Mouse (Mus musculus) midbrain, embryonic 14.5 days (tissue): ENCODE data around the gene Tanc1. TPM values are rescaled to one million over a fixed set of nuclear protein-coding genes. Genes with fewer than 3 reads are reported as not detected.

Experiments used
- ATAC-seq: fragments of 200-750 bp; cut with Nextera tagmentation; 2 replicates; pipeline ENCODE4 v1.8.0; 2017; ENCODE audit warnings: moderate number of reproducible peaks, moderate library complexity; ENCODE audit not compliant: low FRiP score, low TSS enrichment
- DNase-seq: peaks from one replicate; pipeline ENCODE4 v3.0.0-alpha.2; 2015
- H3K27ac ChIP-seq: fragments of 300-500 bp; sonication (generic); replicated peaks from 2 replicates; pipeline ENCODE4 v1.5.1; 2014; ENCODE audit warnings: mild to moderate bottlenecking, low read depth, low read length, moderate library complexity
- H3K27me3 ChIP-seq: fragments of 300-500 bp; sonication (generic); 2 replicates; pipeline ENCODE4 v1.6.1; 2014; ENCODE audit warnings: low read length, control low read depth, mixed read lengths; ENCODE audit not compliant: control insufficient read depth, insufficient read depth
- H3K36me3 ChIP-seq: fragments of 300-500 bp; sonication (generic); 2 replicates; pipeline ENCODE4 v1.6.1; 2014; ENCODE audit warnings: low read length, control low read depth; ENCODE audit not compliant: control insufficient read depth, insufficient read depth
- H3K4me1 ChIP-seq: fragments of 300-500 bp; sonication (generic); 2 replicates; pipeline ENCODE4 v1.6.1; 2014; ENCODE audit warnings: mild to moderate bottlenecking, antibody characterized with exemption, low read length, control low read depth; ENCODE audit not compliant: control insufficient read depth, insufficient read depth
- H3K4me2 ChIP-seq: fragments of 300-500 bp; sonication (generic); 2 replicates; pipeline ENCODE4 v1.6.1; 2014; ENCODE audit warnings: mild to moderate bottlenecking, low read length, moderate library complexity
- H3K4me3 ChIP-seq: fragments of 300-500 bp; sonication (generic); replicated peaks from 2 replicates; pipeline ENCODE4 v1.5.1; 2014; ENCODE audit warnings: low read depth, low read length
- H3K9ac ChIP-seq: fragments of 300-500 bp; sonication (generic); replicated peaks from 2 replicates; pipeline ENCODE4 v1.6.1; 2014; ENCODE audit warnings: mild to moderate bottlenecking, low read length, moderate library complexity
- H3K9me3 ChIP-seq: fragments of 300-500 bp; sonication (generic); 2 replicates; pipeline ENCODE4 v1.6.1; 2016; ENCODE audit warnings: low read length, control low read depth, mixed read lengths; ENCODE audit not compliant: control insufficient read depth
- WGBS: fragments of 180-500 bp; shearing (Covaris S2); extraction: QIAGEN DNeasy Blood & Tissue Kit; methylation state at CpG from one replicate; pipeline ENCODE4 v1.1.7; 2014; 5-methylcytosine and 5-hydroxymethylcytosine counted together
- polyA plus RNA-seq: library from polyadenylated mRNA; unstranded; fragments of >200 nt; fragmentation: Nextera tagmentation; extraction: Ambion mirVana; gene quantifications from 2 replicates; pipeline ENCODE4 v1.2.1, GENCODE M21; 2014

Gene Tanc1
- polyA plus RNA-seq, 1 experiment from 2014 or later, result 5.5 TPM

DNA sequence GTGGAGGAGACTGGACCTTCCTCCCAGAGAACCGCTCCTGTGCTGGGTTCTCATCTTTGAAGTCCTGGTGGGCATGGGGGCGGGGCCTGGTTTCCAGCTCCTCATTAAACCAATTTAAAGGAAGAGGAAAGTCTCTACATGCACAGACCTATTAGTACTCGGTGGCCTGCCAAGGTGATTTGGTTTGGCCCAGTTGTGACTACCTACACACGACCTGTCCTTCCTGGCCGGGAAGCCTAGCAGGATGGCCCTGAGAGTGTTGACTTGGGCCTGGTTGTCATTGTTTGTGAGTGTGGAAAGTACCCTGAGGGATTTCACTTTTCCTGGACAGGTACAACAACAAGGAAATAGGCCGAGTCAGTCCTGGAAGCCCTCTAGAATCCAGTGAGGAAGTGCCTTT, 64.2 kb downstream of the Tanc1 start:
- no peak overlapping the region for H3K9ac ChIP-seq
- no peaks in the 10 kb centered on the region for H3K9me3 ChIP-seq
- ATAC-seq (no peak), DNase-seq (no peak)
- H3K36me3 ChIP-seq, result no peaks in the 10 kb centered on the region
- H3K27me3 ChIP-seq, result no peaks in the 10 kb centered on the region
- no peak overlapping the region for H3K27ac ChIP-seq
- H3K4me2 ChIP-seq, result no peak overlapping the region
- H3K4me1 ChIP-seq, result no peaks in the 10 kb centered on the region
- no peak overlapping the region for H3K4me3 ChIP-seq
- WGBS, result 85% methylated on average over 6 of the region's 6 CpGs

DNA sequence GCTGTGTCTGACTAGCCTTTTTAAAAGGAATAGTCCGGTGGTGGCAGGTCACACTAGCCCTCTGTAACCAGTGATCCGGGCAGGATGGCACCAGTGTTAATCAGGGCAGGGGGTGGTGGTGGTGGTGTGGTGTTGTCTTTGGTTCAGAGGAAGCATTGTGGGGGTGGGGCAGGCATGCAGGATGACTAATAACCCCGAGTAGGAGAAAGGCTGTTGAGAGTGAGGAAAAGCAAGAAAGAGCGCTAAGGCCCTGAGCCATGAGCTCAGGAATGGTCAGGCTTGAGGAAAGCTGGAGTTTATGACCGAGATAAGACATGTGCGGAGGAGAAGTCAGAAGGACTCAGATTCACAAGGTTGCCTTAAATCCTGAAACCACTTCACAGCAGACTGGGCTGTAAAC, 64.6 kb downstream of the Tanc1 start:
- H3K9me3 ChIP-seq, result no peaks in the 10 kb centered on the region
- 69% methylated on average over 6 of the region's 6 CpGs for WGBS
- no peak overlapping the region for H3K27ac ChIP-seq
- H3K4me2 ChIP-seq, result no peak overlapping the region
- H3K4me3 ChIP-seq, result no peak overlapping the region
- ATAC-seq (no peak), DNase-seq (no peak)
- no peak overlapping the region for H3K9ac ChIP-seq
- no peaks in the 10 kb centered on the region for H3K36me3 ChIP-seq
- H3K4me1 ChIP-seq, result no peaks in the 10 kb centered on the region
- H3K27me3 ChIP-seq, result no peaks in the 10 kb centered on the region

DNA sequence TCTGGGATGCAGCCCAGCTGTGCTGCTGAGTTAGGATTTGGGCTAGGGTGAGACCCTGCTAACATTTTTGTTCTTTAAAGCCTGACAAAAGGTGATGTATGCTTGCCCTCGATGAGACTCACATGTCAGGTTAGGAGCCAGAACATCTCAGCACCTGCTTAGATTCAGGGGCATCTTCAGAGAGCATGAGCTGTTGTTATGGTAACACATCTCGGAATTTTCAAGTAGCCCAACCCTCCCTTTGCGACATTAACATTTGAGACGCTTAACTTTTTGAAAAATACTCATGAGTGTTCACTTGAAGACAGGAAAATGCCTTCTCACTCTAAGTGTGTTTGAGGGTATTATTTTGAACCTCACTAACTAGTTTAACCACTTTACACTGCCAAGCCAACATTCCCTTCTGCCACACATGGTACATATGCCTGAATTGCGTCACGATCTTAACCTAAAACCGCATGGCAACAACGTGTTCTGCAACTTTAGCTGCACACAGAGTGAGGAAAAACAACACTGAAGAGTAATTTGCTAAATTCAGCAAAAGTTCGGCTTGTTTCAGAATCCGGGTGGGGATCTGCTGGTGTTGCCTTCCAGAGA, 67.7 kb downstream of the Tanc1 start:
- Histone ChIP-seq H3K36me3 (no peaks in the 10 kb centered on the region), H3K9me3 (no peaks in the 10 kb centered on the region), H3K4me1 (no peaks in the 10 kb centered on the region), H3K27ac (no peak overlapping the region), H3K9ac (no peak overlapping the region), H3K27me3 (no peaks in the 10 kb centered on the region), H3K4me2 (no peak overlapping the region), H3K4me3 (no peak overlapping the region)
- no peak for ATAC-seq
- 89% methylated on average over 10 of the region's 10 CpGs for WGBS
- no peak for DNase-seq

DNA sequence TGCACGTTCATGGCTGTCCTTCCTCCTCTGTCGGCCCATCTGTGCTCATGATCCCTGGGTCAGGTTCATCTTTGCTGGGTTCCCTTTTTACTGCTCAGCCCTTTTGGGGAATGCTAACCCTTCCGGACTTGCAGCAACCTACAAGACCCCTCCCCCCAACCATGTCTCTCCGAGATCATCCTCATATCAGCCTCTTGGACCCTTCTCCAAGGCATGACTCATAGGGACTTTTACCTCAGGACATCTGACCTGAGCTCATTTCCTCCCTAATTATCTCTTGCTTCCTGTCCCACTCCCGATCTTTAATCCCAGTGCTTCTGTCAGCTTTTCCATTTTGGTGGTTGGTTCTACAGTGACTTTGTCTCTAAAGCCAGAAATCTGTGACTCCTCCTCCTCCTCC, 68.9 kb downstream of the Tanc1 start:
- no peak overlapping the region for H3K4me3 ChIP-seq
- H3K27me3 ChIP-seq, result no peaks in the 10 kb centered on the region
- no peak overlapping the region for H3K4me2 ChIP-seq
- H3K4me1 ChIP-seq, result no peaks in the 10 kb centered on the region
- H3K27ac ChIP-seq, result no peak overlapping the region
- WGBS, result 86% methylated on average over 5 of the region's 5 CpGs
- no peak for ATAC-seq
- no peaks in the 10 kb centered on the region for H3K9me3 ChIP-seq
- DNase-seq, result no peak
- H3K36me3 ChIP-seq, result no peaks in the 10 kb centered on the region
- no peak overlapping the region for H3K9ac ChIP-seq

DNA sequence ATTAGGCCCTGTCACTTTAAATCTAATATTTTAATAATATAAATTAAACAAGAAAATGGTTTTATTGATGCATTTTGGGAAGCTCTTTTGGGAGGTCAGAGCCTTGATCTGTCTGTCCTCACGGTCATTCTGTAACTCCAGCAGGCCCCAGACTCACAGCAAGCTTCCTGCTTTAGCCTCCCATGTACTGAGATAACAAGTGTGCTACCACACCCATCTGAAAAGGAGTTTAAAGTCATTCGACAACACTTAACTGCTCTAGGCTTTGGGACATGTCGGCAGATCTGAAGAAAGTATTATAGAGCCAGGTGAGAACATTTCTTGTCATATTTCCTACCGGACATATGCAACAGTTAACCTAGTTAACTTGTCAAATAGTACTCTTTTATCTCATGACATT, 69.3 kb downstream of the Tanc1 start:
- no peak for ATAC-seq
- Histone ChIP-seq H3K9ac (no peak overlapping the region), H3K27ac (no peak overlapping the region), H3K4me2 (no peak overlapping the region), H3K4me1 (no peaks in the 10 kb centered on the region), H3K36me3 (no peaks in the 10 kb centered on the region), H3K4me3 (no peak overlapping the region), H3K9me3 (no peaks in the 10 kb centered on the region), H3K27me3 (no peaks in the 10 kb centered on the region)
- no peak for DNase-seq
- WGBS, result 92% methylated on average over 4 of the region's 4 CpGs

DNA sequence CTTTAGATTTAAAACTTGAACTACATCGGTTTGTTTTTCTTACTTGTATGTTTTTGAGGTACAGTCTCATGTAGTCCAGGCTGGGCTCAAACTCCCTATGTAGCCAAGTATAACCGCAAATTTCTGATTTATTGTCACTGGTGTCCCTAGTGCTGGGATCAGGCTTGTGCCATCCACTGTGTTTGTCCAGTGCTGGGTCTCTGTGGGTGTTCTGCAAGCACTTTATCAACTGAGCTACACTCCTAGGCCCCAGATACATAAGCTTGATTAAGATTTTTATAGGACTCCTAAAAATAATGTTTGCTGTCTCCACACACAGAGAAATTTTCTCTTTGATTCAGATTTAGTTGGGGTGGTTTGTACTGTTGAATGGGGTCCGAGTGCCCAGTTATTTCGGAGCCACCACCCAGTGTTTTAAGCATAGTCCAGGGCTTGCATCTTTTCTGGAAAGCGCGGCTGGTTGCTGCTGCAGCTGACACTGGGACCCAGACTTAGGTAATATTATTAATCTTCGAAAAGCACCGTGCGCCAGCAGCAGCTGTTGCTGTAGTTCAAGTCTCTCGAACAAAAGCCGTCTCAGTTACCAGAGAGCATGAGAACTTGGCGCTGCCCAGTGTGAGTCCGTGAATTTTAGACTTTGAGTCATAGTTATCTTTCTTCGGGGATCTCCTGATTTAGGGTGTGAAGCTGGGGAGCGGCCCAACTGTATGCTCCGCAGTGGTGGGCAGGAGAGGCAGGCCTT, 73.2 kb downstream of the Tanc1 start:
- Histone ChIP-seq H3K4me2 (no peak overlapping the region), H3K36me3 (no peaks in the 10 kb centered on the region), H3K4me1 (no peaks in the 10 kb centered on the region), H3K4me3 (no peak overlapping the region), H3K9ac (no peak overlapping the region), H3K9me3 (no peaks in the 10 kb centered on the region), H3K27ac (no peak overlapping the region), H3K27me3 (no peaks in the 10 kb centered on the region)
- 84% methylated on average over 16 of the region's 16 CpGs for WGBS
- DNase-seq (no peak), ATAC-seq (no peak)

DNA sequence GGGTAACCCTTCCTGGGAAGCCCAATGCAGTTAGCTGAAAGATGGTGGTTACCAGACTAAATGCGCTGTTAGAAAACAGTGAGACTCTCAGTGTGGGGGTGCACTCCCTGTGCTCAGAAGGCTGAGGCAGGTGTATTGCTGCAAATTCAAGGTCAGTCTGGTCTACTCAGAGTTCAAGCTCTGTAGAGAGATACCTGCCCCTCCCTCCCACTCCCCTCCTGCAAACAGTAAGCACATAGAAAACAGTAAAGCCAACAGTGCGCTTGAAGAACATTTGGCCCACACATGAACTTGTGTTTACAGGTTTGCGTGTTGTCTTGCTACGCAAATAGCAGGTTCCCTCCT, 73.7 kb downstream of the Tanc1 start:
- Histone ChIP-seq H3K4me3 (no peak overlapping the region), H3K9ac (no peak overlapping the region), H3K27me3 (no peaks in the 10 kb centered on the region), H3K4me2 (no peak overlapping the region), H3K27ac (no peak overlapping the region), H3K36me3 (no peaks in the 10 kb centered on the region), H3K4me1 (no peaks in the 10 kb centered on the region), H3K9me3 (no peaks in the 10 kb centered on the region)
- 98% methylated on average over 4 of the region's 4 CpGs for WGBS
- ATAC-seq (no peak), DNase-seq (no peak)

DNA sequence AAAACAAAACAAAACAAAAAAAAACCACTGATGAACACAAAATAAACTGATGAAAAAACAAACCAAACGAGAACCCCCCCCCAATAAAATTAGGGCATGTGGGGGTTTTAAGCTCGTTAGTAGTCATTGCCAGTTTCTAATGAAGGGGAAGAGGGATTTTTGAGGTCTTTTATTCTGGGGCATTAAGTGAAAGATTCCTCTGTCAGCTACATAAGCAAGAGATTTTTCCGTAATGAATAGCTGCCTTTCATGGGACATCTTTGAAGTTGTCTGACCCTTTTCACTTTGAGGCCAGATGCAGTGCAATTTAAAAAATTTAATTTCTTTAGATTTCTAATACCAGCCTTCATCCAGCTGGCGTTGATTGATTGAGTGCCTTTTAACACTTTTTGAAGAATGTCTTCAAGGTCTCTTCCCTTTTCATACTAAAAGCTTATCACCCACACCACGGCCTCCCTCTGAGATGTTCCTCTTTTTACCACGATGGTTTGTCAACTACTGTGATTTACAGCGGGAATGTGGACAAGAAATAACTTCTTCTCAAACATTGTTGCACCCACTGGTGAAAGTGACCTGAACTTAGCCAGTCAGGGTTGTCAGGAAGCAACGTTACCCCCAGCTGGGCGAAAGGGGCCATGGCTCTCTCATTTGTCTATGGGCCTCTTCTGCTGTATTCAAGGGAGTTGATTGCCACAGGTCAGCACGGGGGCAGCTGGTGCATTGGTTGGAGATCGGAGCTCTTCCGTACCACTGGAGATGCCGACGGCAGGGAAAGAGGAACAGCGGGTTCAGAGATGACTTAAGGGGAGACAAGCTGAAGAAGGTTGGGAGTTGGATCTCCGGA, 76.6 kb downstream of the Tanc1 start:
- no peaks in the 10 kb centered on the region for H3K4me1 ChIP-seq
- H3K27ac ChIP-seq, result no peak overlapping the region
- H3K4me2 ChIP-seq, result no peak overlapping the region
- no peak overlapping the region for H3K9ac ChIP-seq
- H3K9me3 ChIP-seq, result no peaks in the 10 kb centered on the region
- 72% methylated on average over 16 of the region's 16 CpGs for WGBS
- ATAC-seq (no peak), DNase-seq (no peak)
- no peaks in the 10 kb centered on the region for H3K27me3 ChIP-seq
- H3K36me3 ChIP-seq, result no peaks in the 10 kb centered on the region
- no peak overlapping the region for H3K4me3 ChIP-seq
